Mouse (Mus musculus): ENCODE data around the gene Rps16. TPM values are rescaled to one million over a fixed set of nuclear protein-coding genes. Genes with fewer than 3 reads are reported as not detected.

The Rps16 gene
- polyA plus RNA-seq, 1 experiment = 4,542 TPM

DNA sequence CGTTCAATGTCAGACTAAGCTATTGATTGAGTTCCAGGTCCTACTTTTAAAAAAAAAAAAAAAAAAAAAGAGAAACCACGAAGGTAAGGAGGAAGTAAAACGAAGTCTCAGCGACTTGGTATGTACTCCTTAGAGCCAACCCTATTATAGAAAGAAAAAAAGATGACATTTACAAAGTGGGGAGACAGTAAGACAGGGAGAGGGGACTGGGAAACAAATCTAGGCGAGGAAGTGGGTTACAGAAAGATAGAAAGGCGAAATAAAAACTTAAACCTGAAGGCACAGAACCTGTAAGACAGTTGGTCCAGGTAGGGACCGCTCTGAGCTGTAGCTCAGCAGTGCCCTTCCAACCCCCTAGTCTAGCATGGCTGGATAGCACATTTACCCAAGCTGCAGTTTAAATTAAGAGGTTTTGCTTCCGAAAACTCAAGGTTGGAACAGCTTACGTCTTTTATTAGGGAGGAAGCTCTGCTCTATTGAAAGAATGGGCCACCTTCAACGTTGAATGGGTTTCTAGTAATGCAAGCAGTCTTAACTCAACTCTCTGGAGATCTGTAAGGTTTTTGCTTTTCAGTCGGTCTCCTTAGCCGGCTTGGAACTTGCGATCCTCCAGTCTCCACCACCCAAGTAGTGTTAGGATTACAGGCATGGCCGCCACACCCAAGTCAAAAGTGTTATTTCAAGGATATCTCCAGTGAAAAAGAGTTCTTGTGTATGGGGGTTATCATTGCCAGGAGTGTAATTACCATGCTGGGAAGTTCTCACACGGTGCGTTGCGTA is 30.0 kb downstream of the Rps16 start, which contains the start of gene Zfp36:
Zfp36 (minus strand) TSS at position 17 of the 780 bp plus-strand sequence.
- peak within 1 kb of the TSS; percentile 100 for H3K4me2 ChIP-seq (ENCODE audit: low read depth)
- H3K4me3 ChIP-seq = peak within 1 kb of the TSS; percentile 96
- peaks cover 27% of the 10 kb centered on the region for H3K79me2 ChIP-seq (ENCODE audit: control insufficient read depth, insufficient read depth)
- no peaks in the 10 kb centered on the region for H3K27me3 ChIP-seq (ENCODE audit: control insufficient read depth, insufficient read depth, insufficient read length)
- no peaks in the 10 kb centered on the region for H3K36me3 ChIP-seq (ENCODE audit: control insufficient read depth, insufficient read depth)
- no peak for TF ChIP-seq MAX (IDR thresholded peaks at IDR 0.05; ENCODE audit: low read depth)
- TF ChIP-seq TCF3 (IDR thresholded peaks at IDR 0.05; ENCODE audit: insufficient read length, low read depth) = no peak
- no peak for TF ChIP-seq POLR2AphosphoS2 (IDR thresholded peaks at IDR 0.05; ENCODE audit: insufficient read length, low read depth)
- TF ChIP-seq CEBPB (IDR thresholded peaks at IDR 0.05; ENCODE audit: insufficient read depth, poor library complexity, severe bottlenecking) = no peak
- TF ChIP-seq POLR2A (IDR thresholded peaks at IDR 0.05; ENCODE audit: insufficient read length, low read depth) = no peak
- no peak for TF ChIP-seq SRF (IDR thresholded peaks at IDR 0.05; ENCODE audit: control insufficient read depth, insufficient read length, low read depth)
- no peak for TF ChIP-seq MYOG (IDR thresholded peaks at IDR 0.05; ENCODE audit: control insufficient read depth in 1 of 3, insufficient read depth in 1 of 3, insufficient read length in 2 of 3, low read depth in 2 of 3)
- no peak for TF ChIP-seq REST (IDR thresholded peaks at IDR 0.05; ENCODE audit: insufficient read depth, insufficient read length)
- no peak for TF ChIP-seq MYOD1 (IDR thresholded peaks at IDR 0.05; ENCODE audit: control insufficient read depth in 1 of 3, insufficient read length in 2 of 3, low read depth in 2 of 3)
- TF ChIP-seq USF1 (IDR thresholded peaks at IDR 0.05; ENCODE audit: low read depth) = no peak
- no peak for TF ChIP-seq TCF12 (IDR thresholded peaks at IDR 0.05; ENCODE audit: insufficient read depth, poor library complexity, severe bottlenecking)
- peak within 1 kb of the TSS; percentile 81 for H3ac ChIP-seq (ENCODE audit: control insufficient read depth, insufficient read length)

DNA sequence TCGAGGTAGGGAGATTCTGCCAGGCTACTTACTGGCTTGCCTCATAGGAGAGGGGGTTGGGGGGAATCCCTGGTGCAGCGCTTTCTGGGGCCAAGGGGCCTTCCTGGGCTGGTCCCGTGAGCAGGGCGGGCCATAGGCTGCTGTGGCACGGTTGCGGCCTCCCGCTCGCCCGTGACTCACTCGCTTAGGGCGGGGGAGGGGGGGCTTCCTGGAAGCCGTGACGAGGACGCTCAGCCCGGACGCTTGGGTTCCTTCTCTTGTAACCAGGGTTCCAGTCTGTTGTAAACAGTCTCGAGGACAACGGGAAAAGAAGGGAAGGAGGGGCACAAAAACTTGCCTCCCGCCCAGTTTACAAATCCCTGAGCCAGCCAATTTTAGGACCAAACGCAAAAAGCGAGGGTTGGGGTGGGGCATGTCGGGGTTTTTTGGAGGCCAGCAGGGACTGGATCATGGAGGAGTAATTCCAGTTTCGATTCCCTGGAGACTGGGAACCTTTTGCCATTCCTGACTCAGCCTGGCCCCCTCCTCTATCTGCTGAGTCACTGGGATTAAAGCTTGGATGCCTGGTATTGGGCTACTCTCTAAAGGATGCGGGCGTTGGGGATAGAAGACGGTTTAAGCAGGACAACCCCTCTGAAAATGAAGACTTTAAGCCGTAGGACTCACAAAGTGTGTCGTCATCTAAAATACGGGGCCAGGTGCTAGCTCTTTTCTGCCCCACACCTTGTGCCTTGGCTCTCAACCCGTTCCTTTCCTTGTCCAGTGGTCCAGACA is 30.8 kb downstream of the Rps16 start:
- Histone ChIP-seq H3K4me3 (peak overlapping the region; percentile 30), H3ac (ENCODE audit: control insufficient read depth, insufficient read length) (peak overlapping the region; percentile 9)
- TF ChIP-seq POLR2A (IDR thresholded peaks at IDR 0.05; ENCODE audit: insufficient read length, low read depth) = peak; percentile 6
- TF ChIP-seq SRF (IDR thresholded peaks at IDR 0.05; ENCODE audit: control insufficient read depth, insufficient read length, low read depth) = no peak
- TF ChIP-seq MAX (IDR thresholded peaks at IDR 0.05; ENCODE audit: low read depth) = no peak
- no peak for TF ChIP-seq USF1 (IDR thresholded peaks at IDR 0.05; ENCODE audit: low read depth)
- no peak for TF ChIP-seq REST (IDR thresholded peaks at IDR 0.05; ENCODE audit: insufficient read depth, insufficient read length)
- no peak for TF ChIP-seq TCF12 (IDR thresholded peaks at IDR 0.05; ENCODE audit: insufficient read depth, poor library complexity, severe bottlenecking)
- TF ChIP-seq MYOG (IDR thresholded peaks at IDR 0.05; ENCODE audit: control insufficient read depth in 1 of 3, insufficient read depth in 1 of 3, insufficient read length in 2 of 3, low read depth in 2 of 3) = peak in 1 of 3 experiments; percentile 38
- no peak for TF ChIP-seq MYOD1 (IDR thresholded peaks at IDR 0.05; ENCODE audit: control insufficient read depth in 1 of 3, insufficient read length in 2 of 3, low read depth in 2 of 3)
- no peak for TF ChIP-seq POLR2AphosphoS2 (IDR thresholded peaks at IDR 0.05; ENCODE audit: insufficient read length, low read depth)
- TF ChIP-seq CEBPB (IDR thresholded peaks at IDR 0.05; ENCODE audit: insufficient read depth, poor library complexity, severe bottlenecking) = no peak
- no peak for TF ChIP-seq E2F4 (IDR thresholded peaks at IDR 0.05; ENCODE audit: insufficient read depth)

DNA sequence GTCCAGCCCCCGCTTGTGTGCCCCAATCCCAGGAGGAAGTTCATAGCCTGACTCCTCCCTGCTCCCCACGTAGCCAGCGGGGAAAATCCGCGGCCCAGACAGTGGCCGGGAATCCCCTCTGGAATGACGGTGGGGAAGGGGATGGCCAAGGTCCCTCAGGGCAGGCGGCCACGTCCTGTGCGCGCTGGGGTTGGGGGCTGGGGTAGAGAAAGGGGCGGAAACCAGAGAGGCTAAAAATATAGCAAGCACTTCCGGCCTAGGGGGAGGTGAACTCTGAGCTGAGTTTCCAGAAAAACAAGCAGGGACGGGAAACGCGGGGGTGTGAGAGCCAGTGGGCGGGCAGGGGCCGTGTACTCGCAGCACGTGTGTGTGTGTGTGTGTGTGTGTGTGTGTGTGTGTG is 31.5 kb downstream of the Rps16 start:
- H3K79me2 ChIP-seq (ENCODE audit: control insufficient read depth, insufficient read depth) = peaks cover 16% of the 10 kb centered on the region
- H3K4me3 ChIP-seq = peak overlapping the region; percentile 30
- no peaks in the 10 kb centered on the region for H3K27me3 ChIP-seq (ENCODE audit: control insufficient read depth, insufficient read depth, insufficient read length)
- no peaks in the 10 kb centered on the region for H3K36me3 ChIP-seq (ENCODE audit: control insufficient read depth, insufficient read depth)
- peak; percentile 47 for TF ChIP-seq POLR2A (IDR thresholded peaks at IDR 0.05; ENCODE audit: insufficient read length, low read depth)
- TF ChIP-seq MAX (IDR thresholded peaks at IDR 0.05; ENCODE audit: low read depth) = no peak
- H3ac ChIP-seq (ENCODE audit: control insufficient read depth, insufficient read length) = peak overlapping the region; percentile 9
- H3K4me2 ChIP-seq (ENCODE audit: low read depth) = peak overlapping the region; percentile 92

More for the DNA sequence above, 30.8 kb downstream of the Rps16 start:
- peaks cover 23% of the 10 kb centered on the region for H3K79me2 ChIP-seq (ENCODE audit: control insufficient read depth, insufficient read depth)
- H3K27me3 ChIP-seq (ENCODE audit: control insufficient read depth, insufficient read depth, insufficient read length) = no peaks in the 10 kb centered on the region
- H3K4me2 ChIP-seq (ENCODE audit: low read depth) = peak overlapping the region; percentile 92
- no peaks in the 10 kb centered on the region for H3K36me3 ChIP-seq (ENCODE audit: control insufficient read depth, insufficient read depth)

DNA sequence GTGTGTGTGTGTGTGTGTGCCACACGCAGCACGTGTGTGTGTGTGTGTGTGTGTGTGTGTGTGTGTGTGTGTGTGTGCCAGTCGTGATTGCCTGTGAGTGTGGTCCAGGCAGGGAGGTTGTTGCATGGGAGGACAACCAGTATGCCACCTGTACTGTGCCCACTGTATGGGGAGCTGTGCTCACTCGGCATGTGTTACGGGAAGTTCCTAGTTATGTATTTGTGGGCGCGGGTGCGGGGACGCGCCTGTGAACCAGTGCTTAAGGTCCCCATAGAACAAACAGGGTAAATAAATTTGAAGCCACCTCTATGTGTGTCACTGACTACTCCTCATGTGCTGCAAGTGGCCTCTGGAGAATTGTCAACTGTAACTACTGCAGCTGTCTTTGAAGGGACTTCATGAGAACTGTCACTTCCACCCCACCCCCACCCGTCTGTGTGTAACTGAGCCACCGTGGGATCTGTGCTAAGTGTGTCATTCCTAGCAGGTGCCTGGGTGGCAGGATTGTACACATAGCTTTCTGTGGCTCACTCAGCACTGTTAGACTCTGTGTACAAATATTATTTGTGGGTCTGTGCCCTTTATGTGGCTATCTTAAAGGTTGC is 32.0 kb downstream of the Rps16 start:
- Histone ChIP-seq H3K36me3 (ENCODE audit: control insufficient read depth, insufficient read depth) (no peaks in the 10 kb centered on the region), H3K79me2 (ENCODE audit: control insufficient read depth, insufficient read depth) (peaks cover 11% of the 10 kb centered on the region), H3K4me2 (ENCODE audit: low read depth) (peak overlapping the region; percentile 92), H3ac (ENCODE audit: control insufficient read depth, insufficient read length) (peak overlapping the region; percentile 9), H3K4me3 (peak overlapping the region; percentile 30), H3K27me3 (ENCODE audit: control insufficient read depth, insufficient read depth, insufficient read length) (no peaks in the 10 kb centered on the region)
- TF ChIP-seq CEBPB (IDR thresholded peaks at IDR 0.05; ENCODE audit: insufficient read depth, poor library complexity, severe bottlenecking) (no peak), MYOD1 (IDR thresholded peaks at IDR 0.05; ENCODE audit: control insufficient read depth in 1 of 3, insufficient read length in 2 of 3, low read depth in 2 of 3) (peak in 1 of 3 experiments; percentile 55), MAX (IDR thresholded peaks at IDR 0.05; ENCODE audit: low read depth) (no peak), REST (IDR thresholded peaks at IDR 0.05; ENCODE audit: insufficient read depth, insufficient read length) (no peak), POLR2A (IDR thresholded peaks at IDR 0.05; ENCODE audit: insufficient read length, low read depth) (peak; percentile 35), TCF12 (IDR thresholded peaks at IDR 0.05; ENCODE audit: insufficient read depth, poor library complexity, severe bottlenecking) (no peak), TCF3 (IDR thresholded peaks at IDR 0.05; ENCODE audit: insufficient read length, low read depth) (no peak), MYOG (IDR thresholded peaks at IDR 0.05; ENCODE audit: control insufficient read depth in 1 of 3, insufficient read depth in 1 of 3, insufficient read length in 2 of 3, low read depth in 2 of 3) (peak in 1 of 3 experiments; percentile 38), POLR2AphosphoS2 (IDR thresholded peaks at IDR 0.05; ENCODE audit: insufficient read length, low read depth) (peak; percentile 52)
